Mouse (Mus musculus): ENCODE data around the gene Ctc1.
A peak's percentile ranks its signal among the peaks of the same experiment; 100 is the strongest.

Ctc1 gene

DNA sequence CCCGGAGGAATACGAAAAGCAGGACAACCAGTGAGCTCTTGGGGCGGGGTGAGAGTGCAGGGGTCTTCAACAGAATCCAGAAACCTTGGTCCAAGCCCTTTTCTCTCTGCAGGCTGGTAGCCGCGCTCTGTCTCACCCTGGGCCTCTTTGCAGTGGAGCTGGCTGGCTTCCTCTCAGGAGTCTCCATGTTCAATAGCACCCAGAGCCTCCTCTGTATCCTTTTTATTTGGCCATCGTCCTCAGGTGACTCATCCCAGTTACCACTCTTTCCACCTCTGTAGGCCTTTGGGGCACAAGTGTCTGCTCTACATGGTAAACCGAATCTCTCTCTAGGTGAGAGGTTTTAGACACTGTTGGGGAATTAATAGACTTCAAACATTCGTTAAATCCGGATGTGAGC, 55.6 kb downstream of the Ctc1 start:
- DNase-seq = no peak

- DNase-seq = no peak
Observed at GRCm38 (mm10) chr11:69072234-69072633, 56.5 kb downstream of the Ctc1 start.

DNA sequence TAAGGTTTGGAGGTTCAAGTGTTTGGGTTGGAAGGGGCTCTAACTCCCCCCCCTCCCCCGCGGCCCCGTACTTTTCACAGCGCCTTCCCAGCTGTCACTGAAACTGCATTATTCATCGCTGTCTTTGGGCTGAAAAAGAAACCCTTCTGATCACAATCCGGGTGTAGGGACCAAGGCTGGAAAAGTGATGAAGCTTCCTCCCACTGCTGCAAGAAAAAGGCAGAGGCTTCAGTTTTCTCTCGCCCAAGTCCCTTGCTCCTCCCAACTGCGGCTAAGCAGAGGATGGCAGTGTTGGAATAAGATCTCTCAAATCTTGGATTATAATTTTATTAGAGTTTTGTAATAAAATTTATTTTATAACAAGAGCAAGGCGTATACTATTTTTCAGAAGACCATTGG, 57.0 kb downstream of the Ctc1 start:
- DNase-seq = no peak

DNA sequence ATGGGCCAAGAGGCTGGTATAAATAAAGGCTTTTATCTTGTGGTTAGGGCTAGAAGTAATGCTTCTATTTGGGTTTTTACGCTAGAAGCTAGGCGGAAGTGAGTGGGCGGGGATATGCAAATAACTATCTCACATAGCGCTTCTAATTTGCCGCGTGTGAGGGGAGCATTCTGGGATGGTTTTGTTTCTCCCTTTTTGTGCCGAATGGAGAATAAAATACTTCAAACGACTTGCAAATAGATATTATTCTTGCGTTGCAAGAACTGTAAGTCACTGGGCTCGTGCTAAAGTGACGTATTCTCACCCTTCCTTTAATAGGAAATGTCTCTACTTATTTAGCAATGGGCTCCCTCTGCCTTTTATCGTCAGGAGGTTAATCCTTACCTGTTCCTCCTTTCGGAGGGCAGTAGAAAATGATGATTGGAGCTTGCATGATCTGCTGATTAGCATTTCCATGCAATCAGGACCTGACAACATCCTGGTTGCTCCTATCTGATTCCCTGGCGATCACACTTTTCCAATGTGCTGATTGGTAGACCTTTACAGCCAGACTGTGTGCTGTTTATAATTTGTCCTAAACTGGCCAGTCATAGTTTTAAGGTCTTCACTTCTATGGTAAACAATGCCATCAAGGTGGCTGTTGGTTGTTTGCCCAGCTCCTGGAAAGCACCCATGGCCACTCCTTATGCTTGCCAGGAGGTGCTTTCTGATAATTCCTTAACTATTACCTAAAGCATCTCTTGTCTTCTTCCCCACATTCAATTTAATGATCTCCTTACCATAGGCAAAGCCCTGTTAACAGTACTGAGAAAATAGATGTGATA, 57.6 kb downstream of the Ctc1 start:
- DNase-seq = peak; percentile 75

- no peak for DNase-seq
Observed at GRCm38 (mm10) chr11:69073951-69074775, 58.5 kb downstream of the Ctc1 start.

GRCm38 (mm10) chr11:69074776-69075069, 59.0 kb downstream of the Ctc1 start:
- DNase-seq = no peak

GRCm38 (mm10) chr11:69075764-69076479, 60.2 kb downstream of the Ctc1 start:
- DNase-seq = no peak

DNA sequence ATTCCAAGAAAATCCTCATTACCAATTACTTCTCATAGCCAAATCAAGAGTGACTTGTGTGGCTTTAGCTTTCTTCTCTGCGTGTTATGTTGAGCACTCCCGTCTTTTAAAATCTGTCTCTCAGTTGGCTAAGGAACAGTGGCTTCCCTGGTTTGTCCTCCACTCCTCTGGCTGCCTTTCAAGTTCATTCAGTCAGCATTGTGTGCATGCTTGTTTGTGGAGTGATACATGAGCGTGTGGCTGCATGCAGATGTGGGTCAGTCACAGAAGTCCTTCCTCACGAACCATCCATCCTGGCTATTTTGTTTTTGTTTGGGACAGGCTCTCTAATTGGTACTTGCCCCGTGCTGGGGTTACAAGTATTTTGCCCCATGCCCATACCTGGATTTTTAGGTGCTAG, 60.9 kb downstream of the Ctc1 start:
- no peak for DNase-seq

DNA sequence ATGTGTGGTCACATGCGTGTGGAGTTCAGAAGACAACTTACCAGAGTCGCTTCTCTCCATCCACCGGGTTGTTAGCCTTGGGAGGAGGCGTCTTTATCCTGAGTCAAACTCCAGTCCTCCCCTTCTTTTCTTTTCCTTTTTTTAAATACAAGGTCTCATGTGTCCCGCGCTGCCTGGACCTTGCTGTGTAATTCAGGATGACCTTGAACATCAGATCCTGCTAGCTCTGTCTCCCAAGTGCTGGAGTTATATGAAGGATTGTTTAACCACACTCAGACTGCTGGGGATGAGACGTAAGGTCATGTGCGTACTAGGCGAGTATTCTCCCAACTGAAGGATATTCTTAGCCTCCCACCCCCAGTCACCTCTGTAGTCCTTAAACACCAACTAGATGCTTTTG, 61.6 kb downstream of the Ctc1 start:
- no peak for DNase-seq

GRCm38 (mm10) chr11:69078041-69078440, 62.3 kb downstream of the Ctc1 start:
- no peak for DNase-seq

DNA sequence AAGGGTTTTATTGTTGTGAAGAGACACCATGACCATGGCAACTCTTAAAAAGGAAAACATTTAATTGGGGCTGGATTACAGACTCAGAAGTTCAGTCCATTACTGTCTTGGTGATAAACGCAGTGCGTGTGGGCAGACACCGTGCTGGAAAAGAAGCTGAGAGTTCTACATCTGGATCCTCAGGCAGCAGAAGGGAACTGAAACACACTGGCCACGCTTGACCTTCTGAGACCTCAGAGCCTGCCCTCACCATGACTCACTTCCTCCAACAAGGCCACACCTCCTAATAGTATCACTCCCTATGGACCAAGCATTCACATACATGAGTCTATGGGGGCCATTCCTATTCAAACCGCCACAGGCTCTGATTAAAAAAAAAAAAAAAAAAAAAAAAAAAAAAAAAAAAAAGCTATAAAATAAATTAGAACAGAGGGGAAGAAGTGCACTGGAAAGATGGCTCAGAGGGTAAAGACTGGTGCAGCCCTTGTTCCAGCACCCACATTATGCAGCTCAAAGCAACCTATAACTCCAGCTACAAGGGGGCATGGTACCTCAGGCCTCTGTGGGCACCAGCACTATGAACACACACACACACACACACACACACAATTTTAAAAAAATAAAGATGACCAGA, 63.2 kb downstream of the Ctc1 start:
- no peak for DNase-seq

GRCm38 (mm10) chr11:69080102-69080854, 64.6 kb downstream of the Ctc1 start:
- no peak for DNase-seq

GRCm38 (mm10) chr11:69080855-69081222, 65.1 kb downstream of the Ctc1 start:
- no peak for DNase-seq

- no peak for DNase-seq
Observed at GRCm38 (mm10) chr11:69081613-69082012, 65.9 kb downstream of the Ctc1 start.

- no peak for DNase-seq
Observed at GRCm38 (mm10) chr11:69085608-69086007, 69.9 kb downstream of the Ctc1 start.

Measured in right cerebral cortex, postnatal 25 days (tissue).